Mouse (Mus musculus): Measurements from ENCODE around the gene Amigo1.

Gene Amigo1

DNA sequence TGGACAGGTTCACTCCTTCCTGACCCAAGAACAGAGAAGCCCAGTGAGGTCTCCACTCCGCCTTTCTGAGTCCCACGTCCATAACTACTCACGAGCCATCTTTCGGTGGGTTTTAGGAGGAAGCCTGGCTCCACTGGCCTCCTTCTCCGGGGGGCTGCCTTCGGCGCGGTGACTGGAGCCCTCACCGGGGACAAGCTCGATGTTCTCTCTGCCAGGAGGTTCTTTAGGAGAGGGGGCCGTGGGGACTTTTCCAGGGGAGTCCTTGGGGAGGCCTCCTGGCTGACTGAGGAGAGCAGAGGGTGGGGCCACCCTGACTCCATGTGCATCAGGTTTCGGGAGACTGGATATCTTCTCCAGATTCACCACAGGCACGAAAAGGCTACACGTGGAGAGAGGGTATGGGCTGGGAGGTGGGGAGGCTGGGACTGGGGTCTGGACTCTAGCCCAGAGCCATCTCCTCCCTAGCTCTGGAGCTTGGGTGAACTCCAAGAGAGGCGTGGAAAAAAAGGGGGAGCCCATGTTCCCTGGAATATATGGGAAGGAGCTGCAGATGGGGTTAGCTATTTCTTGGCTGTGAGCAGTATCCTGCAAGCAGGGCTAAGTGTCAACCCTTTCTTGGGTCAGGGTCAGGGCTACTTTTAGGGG lies 20.7 kb downstream of the Amigo1 start:
- CTCF ChIA-PET: no interaction called here

DNA sequence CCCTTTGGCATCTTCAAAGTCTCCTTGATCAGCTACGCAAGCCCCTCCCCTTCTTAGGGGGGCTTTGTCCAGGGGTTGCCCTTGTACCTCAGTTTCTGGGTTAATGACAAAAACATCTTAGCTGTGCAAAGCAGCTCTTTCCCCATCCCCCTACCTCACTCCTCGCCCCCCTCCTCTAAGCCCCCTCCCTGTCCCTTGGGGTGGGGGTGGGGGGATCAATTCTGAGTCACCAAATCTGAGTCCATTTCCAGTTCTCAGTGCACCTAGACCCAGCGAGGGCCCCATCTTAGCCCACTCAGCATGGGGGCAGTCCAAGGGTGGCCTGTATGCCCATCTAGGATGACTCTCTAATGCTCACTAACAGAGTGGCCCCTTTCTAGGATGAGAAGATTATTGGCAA lies 22.9 kb downstream of the Amigo1 start:
- CTCF ChIA-PET: interaction anchor here (1.1 to 2.3 kb wide), 2 partner anchors 8 to 45 kb away, joined by 3 to 32 read pairs; partner anchors contain the start of gene Cyb561d1

DNA sequence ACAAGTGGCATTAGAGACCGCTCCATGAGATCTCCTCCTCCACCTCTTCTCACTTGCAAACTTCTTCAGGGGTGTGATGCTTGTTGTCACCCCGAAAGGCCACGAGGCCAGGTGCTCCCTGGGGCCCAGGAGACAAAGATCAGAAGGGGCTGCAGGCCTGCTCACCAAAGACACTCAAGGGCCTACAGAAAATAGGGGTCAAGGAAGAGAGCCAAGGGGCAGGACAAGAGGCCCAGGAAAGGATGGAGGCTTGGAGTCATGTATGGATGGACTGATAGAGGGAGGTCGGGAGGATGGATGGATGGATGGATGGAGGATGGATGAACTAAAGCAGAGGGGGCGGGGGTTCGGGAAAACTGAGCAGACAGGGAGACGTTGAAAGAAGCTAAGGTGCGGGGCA lies 23.4 kb downstream of the Amigo1 start:
- CTCF ChIA-PET: interaction anchor here (0.6 to 2.3 kb wide), 4 partner anchors 8 to 1201 kb away, joined by 3 to 32 read pairs (median 4); partner anchors contain the start of gene Cyb561d1

DNA sequence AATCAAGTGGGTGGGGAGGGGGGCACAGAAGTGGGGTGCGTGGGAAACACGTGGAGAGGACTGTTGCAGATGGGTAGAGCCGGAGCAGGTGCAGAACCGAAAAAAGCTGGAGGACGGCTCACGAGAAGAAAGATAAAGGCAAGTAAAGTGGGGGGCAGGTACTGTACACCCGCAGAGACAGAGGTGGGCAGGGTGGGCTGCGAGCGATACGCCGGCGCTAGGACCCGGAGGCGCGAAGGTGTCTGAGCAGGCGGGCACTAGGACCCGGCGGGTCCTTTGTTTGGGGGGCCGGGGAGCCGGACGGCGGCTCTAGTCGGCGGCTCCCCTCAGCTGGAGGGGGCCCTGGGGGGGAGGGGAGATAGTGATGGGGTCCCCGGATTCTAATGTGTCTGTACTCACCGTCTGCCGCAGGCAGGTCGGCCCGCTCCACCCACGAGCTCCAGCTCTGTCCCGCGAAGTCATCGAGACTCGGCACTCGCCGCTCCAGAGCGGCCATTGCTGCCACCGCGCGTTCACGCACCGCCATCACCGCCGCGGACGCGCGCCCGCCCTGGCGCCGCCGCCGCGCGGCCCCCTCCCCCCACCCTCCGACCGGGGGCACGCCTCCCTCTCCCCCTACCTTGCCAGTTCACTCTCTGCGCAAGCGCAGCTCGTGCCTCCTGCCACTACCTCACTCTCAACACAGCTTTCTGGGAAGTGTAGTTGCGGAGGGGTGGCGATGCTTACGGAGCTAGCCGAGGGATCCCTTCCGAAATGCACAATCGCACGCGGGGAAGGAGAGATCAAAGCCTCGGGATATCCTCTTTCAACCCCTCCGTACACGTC lies 24.0 kb downstream of the Amigo1 start:
- CTCF ChIA-PET: interaction anchor here (0.6 to 2.3 kb wide), 3 partner anchors 9 to 1200 kb away, joined by 4 to 32 read pairs (median 5); partner anchors contain the start of gene Cyb561d1

DNA sequence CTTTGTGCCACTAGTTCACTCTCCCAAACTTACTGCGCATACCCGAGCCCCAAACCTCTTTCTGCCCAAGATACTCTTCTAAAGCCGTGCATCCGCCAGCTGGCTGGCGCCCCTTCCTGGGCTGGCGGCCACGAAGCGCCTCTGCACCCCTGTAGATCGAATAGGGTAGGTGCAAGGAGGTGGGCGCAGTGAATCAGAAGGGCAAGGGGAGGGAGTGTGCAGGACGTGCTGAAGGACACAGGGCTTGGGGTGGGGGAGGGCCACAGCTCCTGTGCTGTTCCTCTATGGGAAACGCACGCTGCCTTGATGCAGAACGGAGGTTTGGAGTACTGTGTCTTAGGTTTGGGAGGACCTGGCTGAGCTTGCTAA lies 24.6 kb downstream of the Amigo1 start, which contains the start of gene Atxn7l2:
TSS of gene Atxn7l2 (minus strand) at position 164 of the 369 bp plus-strand sequence.
- CTCF ChIA-PET: interaction anchor here (0.9 to 2.3 kb wide), 2 partner anchors 9 to 31 kb away, joined by 5 to 32 read pairs; partner anchors contain the start of gene Cyb561d1

DNA sequence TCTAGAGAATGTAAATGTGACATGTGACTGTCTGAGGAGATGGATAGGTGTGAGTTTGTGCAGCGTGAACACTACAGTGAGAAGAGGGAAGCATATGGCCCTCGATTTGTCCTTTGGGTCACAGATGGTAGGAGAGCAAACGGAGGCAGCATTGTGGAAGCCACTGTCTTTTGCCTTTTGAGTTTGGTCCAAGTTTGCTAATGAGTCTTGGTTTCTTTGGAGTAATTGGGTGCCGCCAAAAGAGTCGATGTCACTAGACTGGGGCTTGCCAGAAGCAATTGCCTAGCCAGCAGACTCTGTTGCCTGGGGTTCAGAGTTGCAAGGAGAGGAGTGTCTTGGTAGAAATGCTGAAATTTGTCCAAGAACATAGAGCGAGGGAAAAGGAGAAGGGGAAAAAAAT lies 25.7 kb downstream of the Amigo1 start:
- CTCF ChIA-PET: no interaction called here

DNA sequence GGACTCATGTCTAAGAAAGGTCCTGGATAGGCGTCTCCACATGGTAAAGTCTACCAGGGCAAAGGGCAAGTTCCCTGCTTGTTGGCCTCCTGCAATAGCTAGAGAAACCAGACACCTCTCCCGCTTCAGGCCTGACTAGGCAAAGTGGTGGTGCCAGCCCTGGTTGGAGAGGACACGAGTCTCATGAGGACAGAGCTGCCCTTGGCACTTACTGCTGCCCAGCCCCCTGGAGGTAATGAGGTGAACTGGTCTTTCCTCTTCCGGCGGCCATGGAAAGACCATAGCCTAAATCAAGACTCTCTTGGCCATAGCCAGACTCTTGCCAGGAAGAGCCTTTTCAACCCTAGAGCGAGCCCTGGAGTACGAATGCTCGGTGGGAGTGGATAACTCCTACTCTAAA lies 26.3 kb downstream of the Amigo1 start:
- CTCF ChIA-PET: no interaction called here

DNA sequence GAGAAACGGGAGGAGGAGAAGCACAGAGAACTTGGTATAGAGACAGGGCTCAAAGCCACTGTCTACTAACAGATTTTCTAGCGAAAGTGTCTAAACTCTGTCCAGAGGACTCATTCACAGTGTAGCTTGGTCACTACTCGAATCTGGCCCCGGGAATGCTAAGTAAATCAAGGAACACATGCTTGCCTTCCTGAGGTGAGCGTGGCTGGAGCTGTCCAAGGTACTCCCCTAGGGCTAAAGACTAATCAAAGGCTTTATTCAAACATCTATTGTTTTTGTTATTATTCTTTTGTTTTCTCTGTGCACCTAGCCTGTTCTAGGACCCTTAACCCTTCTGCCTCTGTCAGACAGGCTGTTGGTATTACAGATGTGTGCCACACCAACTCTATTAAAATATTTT lies 28.6 kb downstream of the Amigo1 start:
- CTCF ChIA-PET: no interaction called here

DNA sequence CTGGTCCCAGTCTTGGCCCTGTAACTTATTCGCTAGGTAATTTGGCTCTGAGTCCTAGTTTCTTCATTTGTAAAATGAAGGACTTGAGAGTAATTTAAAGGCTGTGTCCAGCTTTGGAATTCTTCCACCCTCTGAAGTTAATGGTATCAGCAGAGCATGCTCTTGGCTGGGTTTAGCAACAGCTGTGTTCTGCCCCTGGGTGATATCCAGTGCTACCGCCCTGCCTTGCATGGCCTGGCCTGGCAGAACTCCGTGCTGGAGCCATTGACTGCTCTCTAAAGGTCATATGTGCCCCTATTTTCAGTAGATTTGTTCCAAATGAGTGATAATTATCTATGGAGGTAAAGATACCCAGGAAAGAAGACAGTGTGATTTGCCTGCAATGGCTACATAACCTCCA lies 34.5 kb downstream of the Amigo1 start:
- CTCF ChIA-PET: interaction anchor here (0.7 kb wide), 1 partner anchor 600 kb away, joined by 6 read pairs; no protein-coding TSS in a partner anchor

DNA sequence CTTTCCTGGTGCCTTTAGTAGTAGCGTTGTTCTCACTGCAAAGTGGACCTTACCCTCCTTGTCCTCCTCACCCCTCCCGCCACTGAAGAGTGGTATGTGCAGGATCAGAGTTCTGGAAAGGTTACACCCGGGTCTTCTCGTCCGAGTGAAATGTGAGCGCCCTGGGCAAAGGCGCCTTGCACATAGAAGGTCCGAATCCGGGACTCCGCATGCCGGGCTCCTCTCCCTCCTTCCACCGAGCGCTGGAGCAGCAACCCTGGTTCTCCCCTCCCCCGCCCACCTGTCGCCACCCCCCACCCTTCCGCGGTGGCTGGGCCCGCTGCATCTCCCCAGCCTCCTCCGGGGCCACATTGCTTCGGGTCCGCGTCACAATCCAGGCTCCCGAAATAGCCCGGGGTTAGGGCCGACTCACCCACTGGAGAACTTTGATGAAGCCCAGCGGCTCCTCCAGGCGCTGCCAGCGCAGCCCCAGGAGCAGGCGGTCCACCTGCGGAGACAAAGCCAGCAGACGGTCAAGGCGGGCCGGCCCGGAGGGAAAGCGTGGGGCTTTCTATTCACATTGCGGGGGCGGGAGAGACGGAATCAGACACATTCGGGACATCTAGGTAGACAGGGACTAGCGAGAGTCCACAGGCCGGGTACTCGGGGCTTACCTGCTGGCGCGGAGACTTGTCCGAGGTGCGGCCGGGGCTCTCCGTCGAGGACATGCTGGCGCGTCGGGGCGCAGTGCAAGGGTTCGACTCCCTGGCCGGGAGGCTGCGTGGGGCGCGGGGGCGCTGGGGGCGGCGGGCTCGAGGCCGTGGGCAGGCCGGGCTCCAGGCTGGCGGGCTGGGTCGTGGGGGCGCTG lies 39.8 kb downstream of the Amigo1 start:
- CTCF ChIA-PET: interaction anchor here (0.6 kb wide), 1 partner anchor 29 kb away, joined by 3 read pairs; no protein-coding TSS in a partner anchor

DNA sequence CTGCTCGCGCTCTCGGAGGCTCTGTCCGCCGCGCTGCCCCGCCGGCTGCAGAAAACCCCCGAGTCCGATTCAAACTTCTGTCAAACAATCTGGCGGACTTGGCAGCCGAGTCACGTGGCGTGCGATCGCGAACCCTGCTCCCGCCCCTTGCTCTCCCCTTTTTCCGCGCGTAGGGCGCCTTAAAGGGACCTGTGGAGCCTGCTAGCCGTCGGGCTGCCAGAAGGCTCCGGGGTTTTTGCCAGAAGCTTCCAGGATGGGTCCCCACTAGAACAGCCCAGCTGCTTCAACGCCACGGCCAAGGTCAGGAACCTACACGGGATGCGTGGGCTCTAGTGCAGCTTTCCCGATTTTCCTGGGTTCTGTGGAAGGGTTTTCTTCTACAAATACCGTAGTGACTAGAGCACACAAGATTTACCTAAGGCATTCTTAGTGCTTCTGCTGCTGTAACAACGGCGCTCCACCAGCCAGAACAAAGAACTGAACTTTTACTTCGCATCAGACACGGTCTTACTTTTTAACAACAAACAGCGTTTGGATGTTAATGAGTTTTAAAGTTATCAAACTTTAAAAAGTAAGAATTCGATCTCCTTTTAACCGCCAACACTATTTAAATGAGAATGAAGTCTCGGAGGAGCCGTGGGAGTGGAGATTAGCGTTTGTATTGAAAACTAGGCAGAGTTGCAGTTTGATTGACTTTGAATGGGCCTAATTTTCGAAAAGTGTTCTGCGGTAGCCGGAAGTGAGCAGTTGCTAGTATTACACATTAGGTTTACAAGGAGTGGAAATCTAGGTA lies 40.6 kb downstream of the Amigo1 start, which contains the start of gene Sypl2:
TSS of gene Sypl2 (minus strand) at position 91 of the 793 bp plus-strand sequence.
- CTCF ChIA-PET: no interaction called here

DNA sequence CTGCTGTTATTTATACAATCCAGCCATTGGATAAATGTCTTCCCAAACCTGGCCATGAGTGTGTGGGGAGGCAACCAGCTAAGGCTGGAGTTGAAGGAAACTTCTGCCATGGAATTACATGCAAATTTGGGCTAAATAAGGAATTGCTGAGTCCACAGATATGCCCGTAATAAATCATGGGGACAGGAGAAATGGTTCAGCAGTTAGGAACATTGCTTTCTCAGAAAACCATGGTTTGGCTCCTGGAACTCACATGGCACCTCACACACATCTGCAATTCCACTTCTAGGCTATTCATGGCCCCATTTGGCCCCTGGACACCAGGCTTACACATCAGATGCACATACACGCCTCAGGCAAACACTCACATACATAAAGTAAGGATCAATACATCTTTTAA lies 41.4 kb downstream of the Amigo1 start:
- CTCF ChIA-PET: no interaction called here

DNA sequence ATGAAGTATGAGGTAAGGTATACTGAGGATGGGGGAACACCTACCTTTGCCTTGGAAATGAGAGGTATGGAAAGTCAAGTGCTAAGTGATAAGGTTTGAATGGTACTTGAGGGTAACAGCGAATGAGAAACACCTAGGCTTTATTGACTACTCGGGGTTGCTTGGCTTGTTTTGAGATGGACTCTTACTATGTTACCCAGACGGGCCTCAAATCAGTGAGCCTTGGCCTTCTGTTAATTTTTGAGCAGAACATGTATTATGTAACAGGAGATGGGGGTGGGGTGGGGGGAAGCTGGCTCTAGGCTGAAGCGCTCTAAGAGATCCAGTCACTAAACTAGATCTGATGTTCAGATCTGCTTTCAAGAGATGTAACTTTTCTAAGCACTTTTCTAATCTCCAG lies 45.5 kb downstream of the Amigo1 start:
- CTCF ChIA-PET: no interaction called here

DNA sequence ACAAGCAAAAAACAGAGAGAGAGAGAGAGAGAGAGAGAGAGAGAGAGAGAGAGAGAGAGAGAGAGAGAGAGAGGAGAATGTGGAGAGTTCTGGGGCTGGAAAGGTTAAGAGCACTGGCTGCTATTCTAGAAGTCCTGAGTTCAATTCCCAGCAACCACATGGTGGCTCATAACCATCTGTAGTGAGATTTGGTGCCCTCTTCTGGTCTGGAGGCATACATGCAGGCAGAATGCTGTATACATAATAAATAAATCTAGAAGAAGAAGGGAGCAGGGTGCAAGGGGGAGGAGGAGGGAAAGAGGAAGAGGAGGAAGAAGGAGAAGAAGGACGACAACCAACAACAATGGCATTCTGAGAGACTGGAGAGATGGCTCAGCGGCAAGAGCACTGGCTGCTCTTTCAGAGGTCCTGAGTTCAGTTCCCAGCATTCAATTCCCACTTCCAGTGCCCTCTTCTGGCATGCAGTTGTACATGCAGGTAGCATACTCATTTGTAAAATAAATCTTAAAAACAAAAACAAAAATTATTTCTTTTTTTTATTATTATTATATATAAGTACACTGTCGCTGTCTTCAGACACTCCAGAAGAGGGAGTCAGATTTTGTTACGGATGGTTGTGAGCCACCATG lies 51.5 kb downstream of the Amigo1 start:
- CTCF ChIA-PET: interaction anchor here (0.7 kb wide), 1 partner anchor 43 kb away, joined by 8 read pairs; no protein-coding TSS in a partner anchor

DNA sequence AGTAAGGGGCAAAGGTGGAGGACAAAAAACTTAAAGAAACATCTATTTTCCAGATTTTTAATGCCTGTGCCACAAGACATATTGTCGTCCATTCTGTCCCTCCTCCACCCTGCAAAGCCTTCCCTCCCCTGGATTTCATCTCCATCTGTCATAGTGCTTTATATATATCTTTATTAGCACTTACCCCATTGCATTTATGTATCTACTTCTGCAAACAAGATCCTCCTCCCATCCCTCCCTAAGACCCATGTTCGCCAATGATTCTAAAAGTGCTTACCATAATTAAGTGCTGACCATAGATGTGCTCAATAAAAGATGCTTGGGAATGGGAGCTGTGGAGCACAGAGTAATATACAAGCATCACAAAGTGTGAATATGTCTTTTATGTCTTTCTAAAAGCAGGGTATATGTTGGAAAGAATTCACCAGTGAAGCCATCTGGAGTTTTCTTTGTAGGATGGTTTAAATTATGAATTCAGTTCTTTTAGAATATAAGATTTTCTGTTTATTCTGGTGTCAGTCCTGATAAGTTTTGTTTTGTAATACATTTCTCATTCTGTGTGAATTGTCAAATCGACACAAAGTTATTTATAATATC lies 55.2 kb downstream of the Amigo1 start:
- CTCF ChIA-PET: no interaction called here
